Mouse (Mus musculus) lung, postnatal 0 days (tissue): ENCODE results near the gene Amer1.

Source experiments
- CTCF ChIP-seq: IDR thresholded peaks from 2 replicates; pipeline ENCODE4 v1.5.1; 2016; ENCODE audit warnings: antibody characterized with exemption, mild to moderate bottlenecking
- EP300 ChIP-seq: IDR thresholded peaks from 2 replicates; pipeline ENCODE4 v1.6.1; 2016; ENCODE audit warnings: antibody characterized with exemption, mild to moderate bottlenecking, control low read depth

- TF ChIP-seq CTCF (no peak), EP300 (no peak)
These were observed 12.5 kb upstream of the Amer1 start for GRCm38 (mm10) chrX:95457166-95457565.
